Mouse (Mus musculus) right cerebral cortex, postnatal 14 days (tissue): ENCODE results near the gene Pla2r1.

Experiments
- DNase-seq: peaks from one replicate; pipeline ENCODE4 v3.0.0; 2022

Pla2r1 gene

GRCm38 (mm10) chr2:60401694-60402093 is 151.4 kb downstream of the Pla2r1 start:
- DNase-seq: no peak

- DNase-seq: no peak
Observed at GRCm38 (mm10) chr2:60393786-60394185, 159.3 kb downstream of the Pla2r1 start.

- no peak for DNase-seq
Observed at GRCm38 (mm10) chr2:60392286-60392685, 160.8 kb downstream of the Pla2r1 start.

- no peak for DNase-seq
Observed at GRCm38 (mm10) chr2:60387363-60387762, 165.7 kb downstream of the Pla2r1 start.

- DNase-seq: no peak
Observed at GRCm38 (mm10) chr2:60386835-60387234, 166.3 kb downstream of the Pla2r1 start.

- DNase-seq: no peak
Observed at GRCm38 (mm10) chr2:60384763-60385085, 168.4 kb downstream of the Pla2r1 start.

GRCm38 (mm10) chr2:60384083-60384762 is 168.9 kb downstream of the Pla2r1 start:
- DNase-seq: no peak

GRCm38 (mm10) chr2:60382858-60383669 is 170.0 kb downstream of the Pla2r1 start, which contains the start of gene Ly75:
Gene Ly75 (minus strand): TSS chr2:60383303.
- DNase-seq: peak; percentile 51

- no peak for DNase-seq
Observed at GRCm38 (mm10) chr2:60382346-60382745, 170.8 kb downstream of the Pla2r1 start.

- no peak for DNase-seq
Observed at GRCm38 (mm10) chr2:60377260-60377659, 175.8 kb downstream of the Pla2r1 start.

- DNase-seq: no peak
Observed at GRCm38 (mm10) chr2:60375608-60376107, 177.4 kb downstream of the Pla2r1 start.

GRCm38 (mm10) chr2:60375126-60375525 is 178.0 kb downstream of the Pla2r1 start:
- no peak for DNase-seq

GRCm38 (mm10) chr2:60370188-60370587 is 182.9 kb downstream of the Pla2r1 start:
- no peak for DNase-seq

- DNase-seq: no peak
Observed at GRCm38 (mm10) chr2:60369454-60369853, 183.7 kb downstream of the Pla2r1 start.

- DNase-seq: no peak
Observed at GRCm38 (mm10) chr2:60367871-60368270, 185.2 kb downstream of the Pla2r1 start.
